Mouse (Mus musculus) heart, embryonic 15.5 days (tissue): ENCODE measurements around the gene Rcor1. TPM values are rescaled to one million over a fixed set of nuclear protein-coding genes. Genes with fewer than 3 reads are reported as not detected.

Experiments
- ATAC-seq: fragments of 200-750 bp; cut with Nextera tagmentation; replicated peaks from 2 replicates; pipeline ENCODE4 v1.8.0; 2017; ENCODE audit warnings: low read depth, moderate TSS enrichment; ENCODE audit not compliant: insufficient number of reproducible peaks, insufficient read depth, low FRiP score
- H3K27ac ChIP-seq: fragments of 300-500 bp; sonication (generic); 2 replicates; pipeline ENCODE4 v1.5.1; 2015; ENCODE audit warnings: mild to moderate bottlenecking, inconsistent platforms
- H3K27me3 ChIP-seq: fragments of 300-500 bp; sonication (generic); 2 replicates; pipeline ENCODE4 v1.6.1; 2015; ENCODE audit warnings: inconsistent platforms
- H3K36me3 ChIP-seq: fragments of 300-500 bp; sonication (generic); 2 replicates; pipeline ENCODE4 v1.6.1; 2015; ENCODE audit warnings: mild to moderate bottlenecking, inconsistent platforms
- H3K4me1 ChIP-seq: fragments of 300-500 bp; sonication (generic); replicated peaks from 2 replicates; pipeline ENCODE4 v1.6.1; 2015; ENCODE audit warnings: inconsistent platforms
- H3K4me2 ChIP-seq: fragments of 300-500 bp; sonication (generic); 2 replicates; pipeline ENCODE4 v1.6.1; 2015; ENCODE audit warnings: inconsistent platforms, mild to moderate bottlenecking, moderate library complexity
- H3K4me3 ChIP-seq: fragments of 300-500 bp; sonication (generic); 2 replicates; pipeline ENCODE4 v1.5.1; 2015; ENCODE audit warnings: mild to moderate bottlenecking, inconsistent platforms
- H3K9ac ChIP-seq: fragments of 300-500 bp; sonication (generic); 2 replicates; pipeline ENCODE4 v1.6.1; 2015; ENCODE audit warnings: mild to moderate bottlenecking, inconsistent platforms
- H3K9me3 ChIP-seq: fragments of 300-500 bp; sonication (generic); replicated peaks from 2 replicates; pipeline ENCODE4 v1.6.1; 2016; ENCODE audit warnings: inconsistent platforms
- WGBS: fragments of 180-500 bp; shearing (Covaris S2); methylation state at CpG from one replicate; pipeline ENCODE4 v1.1.7; 2015; ENCODE audit warnings: mixed read lengths; 5-methylcytosine and 5-hydroxymethylcytosine counted together
- polyA plus RNA-seq: library from polyadenylated mRNA; unstranded; fragments of >200 nt; fragmentation: Nextera tagmentation; extraction: Ambion mirVana; gene quantifications from 2 replicates; pipeline ENCODE4 v1.2.1, GENCODE M21; 2015

The Rcor1 gene
- polyA plus RNA-seq, 1 experiment from 2014 or later, result 6.5 TPM

DNA sequence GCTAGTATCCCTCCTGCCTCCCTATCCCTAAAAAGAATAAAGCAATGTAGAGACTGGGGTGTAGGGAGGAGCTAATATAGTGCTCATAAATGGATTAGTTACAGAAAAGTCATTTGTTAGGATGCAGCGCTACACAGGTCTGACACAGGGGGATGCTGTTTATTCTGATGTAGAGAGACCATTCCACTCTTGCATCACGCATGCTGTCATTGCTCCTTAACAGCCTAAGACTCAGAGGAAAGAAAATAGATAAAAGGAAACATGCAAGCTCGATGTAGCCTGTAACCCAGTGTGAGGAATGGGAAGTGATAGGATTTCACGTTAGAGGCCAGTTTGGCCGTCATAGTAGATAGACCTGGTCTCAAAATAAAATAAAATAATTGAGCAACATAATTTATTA is 31.9 kb downstream of the Rcor1 start:
- Histone ChIP-seq H3K27me3 (no peaks in the 10 kb centered on the region), H3K4me3 (no peak overlapping the region), H3K27ac (peak overlapping the region; percentile 70; the same call in 1 of the 2 replicates), H3K9me3 (no peaks in the 10 kb centered on the region), H3K9ac (no peak overlapping the region), H3K4me1 (peaks cover 16% of the 10 kb centered on the region), H3K36me3 (no peaks in the 10 kb centered on the region), H3K4me2 (no peak overlapping the region)
- ATAC-seq, result no peak
- 60% methylated on average over 5 of the region's 5 CpGs for WGBS

DNA sequence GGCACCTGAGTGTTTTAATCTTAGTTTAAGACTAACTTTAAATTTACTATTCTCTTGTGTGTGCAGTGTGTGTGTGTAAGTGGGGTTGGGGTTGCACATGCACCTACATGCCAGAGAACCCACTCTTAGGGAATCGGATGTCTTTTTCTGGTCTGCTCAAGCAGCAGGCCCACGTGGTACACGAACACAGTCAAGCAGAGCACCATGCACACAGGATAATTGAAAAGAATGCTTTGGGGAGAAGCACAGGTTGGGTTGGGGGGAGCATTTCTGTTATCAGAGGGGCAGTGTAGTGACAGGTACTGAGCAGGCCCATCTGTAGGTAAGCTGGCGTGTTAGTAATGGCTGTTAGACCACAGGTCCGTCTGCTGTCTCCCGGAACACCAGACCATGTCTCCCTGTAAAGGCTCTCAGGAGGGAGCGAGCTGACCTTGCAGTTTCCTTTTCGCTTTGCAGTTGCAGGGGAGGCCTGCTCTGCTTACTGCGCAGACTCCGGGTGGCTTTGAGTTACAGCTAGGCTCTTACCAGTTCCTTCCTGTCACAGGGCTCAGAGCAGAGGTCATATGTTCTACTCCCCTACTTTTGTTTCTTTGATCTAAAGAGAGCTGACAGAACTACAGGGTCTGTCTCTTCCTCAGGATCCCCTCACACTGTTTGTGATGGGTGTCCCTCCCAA is 32.5 kb downstream of the Rcor1 start:
- Histone ChIP-seq H3K36me3 (no peaks in the 10 kb centered on the region), H3K4me3 (no peak overlapping the region), H3K27ac (peak overlapping the region; percentile 70), H3K27me3 (no peaks in the 10 kb centered on the region), H3K9ac (no peak overlapping the region; the same call in 1 of the 2 replicates), H3K4me2 (peak overlapping the region; percentile 35; the same call in 1 of the 2 replicates), H3K4me1 (peaks cover 21% of the 10 kb centered on the region), H3K9me3 (no peaks in the 10 kb centered on the region)
- ATAC-seq, result peak; percentile 47; the same call in 1 of the 2 replicates
- 48% methylated on average over 10 of the region's 10 CpGs for WGBS

DNA sequence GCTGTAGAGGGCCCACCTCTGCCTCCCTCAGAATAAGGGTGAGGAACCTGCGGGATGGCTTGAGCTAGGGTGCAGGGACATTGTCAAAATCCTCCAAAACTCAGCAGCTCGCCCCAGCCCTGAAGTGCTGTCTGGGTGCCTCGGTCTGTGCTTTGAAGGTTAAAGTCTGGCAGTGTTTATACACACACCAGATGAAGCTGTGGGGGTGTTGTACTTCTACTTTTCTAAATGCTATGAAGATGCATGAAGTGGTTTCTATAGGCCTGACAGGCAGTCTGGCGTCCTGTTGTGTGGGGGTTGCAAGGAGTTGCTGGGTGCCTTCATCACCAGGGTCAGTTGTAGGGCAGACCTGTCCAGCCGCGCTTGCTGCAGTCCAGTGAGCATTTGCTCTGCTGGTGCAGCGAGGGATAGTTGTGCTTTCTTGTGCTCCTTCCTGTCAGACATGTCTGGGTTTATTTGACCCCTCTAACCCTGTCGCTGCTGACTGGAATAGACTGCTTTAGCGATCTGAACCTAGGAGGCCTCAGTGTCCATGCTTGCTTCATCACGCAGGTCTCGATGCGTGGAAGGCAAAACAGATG is 37.3 kb downstream of the Rcor1 start:
- Histone ChIP-seq H3K27ac (peak overlapping the region; percentile 56), H3K4me1 (peaks cover 18% of the 10 kb centered on the region), H3K4me2 (no peak overlapping the region), H3K9me3 (no peaks in the 10 kb centered on the region), H3K9ac (no peak overlapping the region), H3K27me3 (no peaks in the 10 kb centered on the region), H3K4me3 (no peak overlapping the region), H3K36me3 (no peaks in the 10 kb centered on the region)
- no peak for ATAC-seq
- 38% methylated on average over 12 of the region's 12 CpGs for WGBS

DNA sequence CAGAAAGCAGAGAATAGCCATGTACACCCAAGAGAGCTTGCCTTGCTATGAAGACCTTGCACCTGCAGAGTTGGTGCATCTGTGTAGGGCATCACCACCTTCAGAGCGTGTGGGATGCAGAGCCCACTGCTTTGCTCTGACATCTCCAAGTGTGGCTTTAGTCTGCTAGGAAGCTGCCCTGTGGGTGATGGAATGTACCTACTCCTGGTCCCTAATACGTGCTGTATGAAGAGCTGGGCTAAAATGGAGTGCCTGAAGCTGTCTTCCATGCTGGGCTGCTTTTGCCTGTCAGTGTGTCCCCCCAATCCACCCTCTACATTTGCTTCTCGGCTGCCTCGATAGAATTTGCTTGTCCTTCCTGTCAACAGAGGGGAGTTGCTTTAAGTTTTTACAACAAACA is 46.4 kb downstream of the Rcor1 start:
- 75% methylated on average over 4 of the region's 4 CpGs for WGBS
- no peak for ATAC-seq
- H3K4me2 ChIP-seq, result no peak overlapping the region
- no peaks in the 10 kb centered on the region for H3K27me3 ChIP-seq
- H3K27ac ChIP-seq, result no peak overlapping the region
- peaks cover 17% of the 10 kb centered on the region for H3K36me3 ChIP-seq
- no peak overlapping the region for H3K4me3 ChIP-seq
- H3K4me1 ChIP-seq, result peaks cover 15% of the 10 kb centered on the region
- no peak overlapping the region for H3K9ac ChIP-seq
- H3K9me3 ChIP-seq, result no peaks in the 10 kb centered on the region

DNA sequence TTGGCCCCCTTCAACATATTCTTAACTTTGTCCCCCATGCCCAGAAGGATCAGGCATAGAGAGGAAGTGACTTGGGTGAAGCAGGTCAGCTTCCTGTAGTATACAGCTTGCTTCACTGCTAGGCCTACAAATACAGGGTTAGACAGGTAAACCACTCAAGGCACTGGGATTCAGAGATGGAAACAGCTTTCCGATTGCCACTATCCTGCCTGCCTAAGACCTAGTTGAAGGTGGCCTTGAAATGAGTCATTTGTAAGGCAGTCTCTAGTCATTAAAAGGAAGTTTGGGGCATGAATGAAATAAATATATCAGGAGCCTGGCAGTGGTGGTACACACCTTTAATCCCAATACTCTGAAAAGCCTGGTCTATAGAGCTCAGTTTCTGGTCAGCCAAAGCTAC is 47.9 kb downstream of the Rcor1 start:
- WGBS, result 88% methylated on average over 1 of the region's 1 CpGs
- no peak for ATAC-seq

DNA sequence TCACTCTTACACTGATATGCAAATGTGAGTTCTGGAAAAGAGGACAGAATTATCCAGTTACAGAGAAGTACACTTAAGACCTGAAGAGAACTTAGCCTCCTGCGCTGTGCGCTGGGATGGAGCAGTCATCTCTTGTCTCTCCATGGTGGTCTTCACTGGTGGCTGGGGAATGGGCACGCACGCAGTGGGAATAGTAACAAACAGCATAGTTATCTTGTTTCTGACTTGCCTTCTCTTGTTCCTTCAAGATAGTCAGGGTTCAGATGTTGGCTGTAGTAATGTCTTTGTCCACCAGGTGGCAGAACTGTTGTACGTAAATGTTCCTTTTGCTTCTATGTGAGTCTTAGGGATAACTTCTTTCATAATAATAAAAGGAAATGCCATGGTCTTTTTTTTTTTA is 49.0 kb downstream of the Rcor1 start:
- H3K4me1 ChIP-seq, result peaks cover 19% of the 10 kb centered on the region
- no peak overlapping the region for H3K9ac ChIP-seq
- H3K27me3 ChIP-seq, result no peaks in the 10 kb centered on the region
- H3K36me3 ChIP-seq, result peaks cover 5% of the 10 kb centered on the region
- no peaks in the 10 kb centered on the region for H3K9me3 ChIP-seq
- no peak overlapping the region for H3K4me3 ChIP-seq
- no peak overlapping the region for H3K27ac ChIP-seq
- WGBS, result 25% methylated on average over 5 of the region's 5 CpGs
- no peak for ATAC-seq
- H3K4me2 ChIP-seq, result no peak overlapping the region

More for the DNA sequence above, 47.9 kb downstream of the Rcor1 start:
- H3K27ac ChIP-seq, result no peak overlapping the region
- H3K27me3 ChIP-seq, result no peaks in the 10 kb centered on the region
- H3K4me2 ChIP-seq, result no peak overlapping the region
- no peak overlapping the region for H3K4me3 ChIP-seq
- no peaks in the 10 kb centered on the region for H3K9me3 ChIP-seq
- peaks cover 18% of the 10 kb centered on the region for H3K4me1 ChIP-seq
- peaks cover 15% of the 10 kb centered on the region for H3K36me3 ChIP-seq
- no peak overlapping the region for H3K9ac ChIP-seq

DNA sequence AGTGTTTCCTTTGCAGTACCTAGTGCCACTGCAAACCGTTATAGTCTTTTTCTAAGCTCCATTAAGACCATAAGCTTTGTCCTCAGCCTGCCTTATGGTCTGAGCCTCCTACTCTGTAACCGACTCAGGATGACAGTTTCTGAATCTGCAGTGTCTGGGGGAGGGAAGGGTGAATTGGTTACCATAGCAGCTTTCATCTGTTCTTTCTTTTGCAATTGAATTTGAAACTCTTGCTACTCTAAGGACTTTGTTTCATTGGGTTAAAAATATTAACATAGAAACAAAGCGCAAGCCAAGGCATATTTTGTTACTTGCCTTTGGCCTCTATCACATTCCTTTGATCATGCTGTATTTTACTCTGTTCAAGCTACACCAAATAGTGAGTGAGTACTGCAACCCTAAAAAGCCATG is 49.6 kb downstream of the Rcor1 start:
- no peaks in the 10 kb centered on the region for H3K27me3 ChIP-seq
- ATAC-seq, result no peak
- H3K4me2 ChIP-seq, result no peak overlapping the region
- no peak overlapping the region for H3K4me3 ChIP-seq
- H3K9ac ChIP-seq, result no peak overlapping the region
- WGBS, result 59% methylated on average over 3 of the region's 3 CpGs
- H3K27ac ChIP-seq, result peak overlapping the region; percentile 20; the same call in 1 of the 2 replicates
- H3K4me1 ChIP-seq, result peaks cover 21% of the 10 kb centered on the region
- H3K36me3 ChIP-seq, result no peaks in the 10 kb centered on the region
- H3K9me3 ChIP-seq, result no peaks in the 10 kb centered on the region

DNA sequence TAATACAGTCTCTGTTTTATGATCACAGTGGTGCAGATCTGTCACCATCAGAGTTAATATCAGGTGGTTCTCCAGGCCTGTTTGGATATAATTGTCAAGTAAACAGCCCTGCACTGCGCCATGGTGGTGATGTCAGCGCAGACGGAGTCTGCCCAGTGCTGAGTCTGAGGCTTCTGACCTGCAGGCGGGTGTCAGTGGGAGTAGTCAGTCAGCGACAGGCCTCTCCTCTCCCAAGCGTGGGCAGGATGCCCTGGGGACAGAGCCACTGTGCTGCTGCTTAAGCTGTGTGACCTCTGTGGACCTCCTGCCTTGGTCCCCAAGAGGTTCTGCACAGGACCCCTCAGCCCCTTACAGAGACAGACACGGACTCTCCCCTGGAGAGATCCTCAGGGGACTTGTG is 50.0 kb downstream of the Rcor1 start:
- no peak for ATAC-seq
- 59% methylated on average over 7 of the region's 7 CpGs for WGBS
- H3K27me3 ChIP-seq, result no peaks in the 10 kb centered on the region
- no peaks in the 10 kb centered on the region for H3K36me3 ChIP-seq
- H3K9ac ChIP-seq, result no peak overlapping the region
- H3K4me1 ChIP-seq, result peaks cover 21% of the 10 kb centered on the region
- H3K4me3 ChIP-seq, result no peak overlapping the region
- no peaks in the 10 kb centered on the region for H3K9me3 ChIP-seq
- peak overlapping the region; percentile 20; the same call in 1 of the 2 replicates for H3K27ac ChIP-seq
- no peak overlapping the region for H3K4me2 ChIP-seq

DNA sequence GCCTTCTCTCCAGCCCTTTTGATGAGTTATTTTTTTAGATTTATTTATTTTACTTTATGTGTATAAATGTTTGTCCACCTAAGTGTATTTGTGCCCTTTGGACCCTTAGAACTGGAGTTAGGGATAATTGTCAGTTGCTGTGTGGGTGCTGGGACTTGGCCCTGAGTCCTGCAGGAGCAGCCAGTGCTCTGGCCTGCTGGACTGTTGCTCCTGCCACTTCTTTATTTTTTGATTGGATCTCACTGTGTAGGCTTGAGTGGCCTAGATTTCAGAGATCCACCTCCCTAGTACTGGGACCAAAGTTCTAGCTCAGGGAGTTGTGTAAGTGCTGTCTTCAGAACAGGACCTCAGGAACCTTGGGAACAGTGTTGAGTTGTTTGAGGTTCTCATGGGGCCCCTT is 51.6 kb downstream of the Rcor1 start:
- Histone ChIP-seq H3K9ac (no peak overlapping the region), H3K36me3 (no peaks in the 10 kb centered on the region), H3K4me3 (no peak overlapping the region), H3K27ac (no peak overlapping the region), H3K4me2 (no peak overlapping the region), H3K27me3 (no peaks in the 10 kb centered on the region), H3K9me3 (no peaks in the 10 kb centered on the region), H3K4me1 (peaks cover 19% of the 10 kb centered on the region)
- no peak for ATAC-seq

DNA sequence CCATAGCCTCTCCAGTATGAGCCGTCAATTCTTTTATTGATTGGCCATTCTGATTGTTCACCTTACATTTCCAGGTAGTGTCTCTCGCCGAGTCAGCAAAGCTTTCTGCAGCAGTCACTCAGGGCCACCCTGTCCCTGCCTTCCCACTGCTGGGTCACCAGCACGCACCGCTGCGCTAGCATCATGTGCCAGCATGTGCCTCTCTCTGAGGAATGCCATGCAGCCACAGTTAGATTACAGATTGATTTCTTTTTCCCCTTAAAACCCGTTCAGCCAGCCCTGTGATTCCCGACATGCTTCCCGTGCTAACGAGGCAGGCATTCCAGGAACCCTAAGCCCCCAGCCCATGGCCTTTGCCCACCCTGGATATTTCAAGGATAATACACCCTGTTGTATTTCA is 52.8 kb downstream of the Rcor1 start:
- no peaks in the 10 kb centered on the region for H3K9me3 ChIP-seq
- 84% methylated on average over 10 of the region's 10 CpGs for WGBS
- no peak overlapping the region for H3K27ac ChIP-seq

DNA sequence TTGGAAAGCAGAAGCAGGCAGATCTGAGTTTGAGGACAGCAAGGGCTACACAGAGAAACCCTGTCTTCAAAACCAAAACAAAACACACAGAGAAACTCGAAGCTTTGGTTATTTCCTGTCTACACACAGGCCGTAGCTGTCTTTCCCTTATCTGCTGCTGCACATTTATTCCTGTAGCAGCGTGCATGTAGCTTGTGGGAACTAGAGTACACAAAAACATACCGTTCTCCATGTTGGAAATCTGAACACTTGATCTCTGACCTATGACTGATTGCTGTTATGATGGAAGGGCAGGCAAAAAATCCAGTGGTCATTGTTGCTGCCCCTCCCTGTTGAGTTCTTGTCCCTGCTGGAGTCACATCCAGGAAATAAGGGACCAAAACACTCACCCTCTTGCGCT is 54.9 kb downstream of the Rcor1 start:
- no peaks in the 10 kb centered on the region for H3K36me3 ChIP-seq
- H3K9me3 ChIP-seq, result no peaks in the 10 kb centered on the region
- no peak overlapping the region for H3K9ac ChIP-seq
- no peaks in the 10 kb centered on the region for H3K27me3 ChIP-seq
- H3K4me1 ChIP-seq, result peaks cover 10% of the 10 kb centered on the region
- peak overlapping the region; percentile 57 for H3K27ac ChIP-seq
- 54% methylated on average over 5 of the region's 5 CpGs for WGBS
- H3K4me3 ChIP-seq, result no peak overlapping the region
- H3K4me2 ChIP-seq, result no peak overlapping the region
- no peak for ATAC-seq

More for the DNA sequence above, 52.8 kb downstream of the Rcor1 start:
- ATAC-seq, result no peak
- no peak overlapping the region for H3K4me3 ChIP-seq
- peaks cover 19% of the 10 kb centered on the region for H3K4me1 ChIP-seq
- H3K36me3 ChIP-seq, result no peaks in the 10 kb centered on the region
- H3K9ac ChIP-seq, result no peak overlapping the region
- H3K4me2 ChIP-seq, result no peak overlapping the region
- H3K27me3 ChIP-seq, result no peaks in the 10 kb centered on the region

DNA sequence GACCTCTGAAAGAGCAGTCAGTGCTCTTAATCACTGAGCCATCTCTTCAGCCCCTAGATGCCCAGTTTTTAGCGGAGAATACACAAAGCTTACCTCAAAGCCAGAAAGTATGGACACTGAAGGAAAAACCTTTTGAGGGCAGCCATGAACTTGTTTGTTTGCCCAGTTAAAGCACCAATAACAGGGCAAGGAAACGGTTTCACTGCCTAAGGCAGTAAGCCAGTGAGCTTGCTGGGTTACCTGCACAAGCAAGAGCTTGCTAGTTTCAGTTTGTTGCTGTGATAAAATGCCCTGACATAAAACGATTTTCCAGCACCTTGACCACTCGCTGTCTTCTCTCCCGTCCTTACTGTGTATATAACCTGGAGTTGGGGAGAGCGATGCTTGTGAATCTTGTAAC is 55.9 kb downstream of the Rcor1 start:
- H3K4me1 ChIP-seq, result peaks cover 7% of the 10 kb centered on the region; the same call in 1 of the 2 replicates
- no peaks in the 10 kb centered on the region for H3K9me3 ChIP-seq
- no peak overlapping the region for H3K4me2 ChIP-seq
- 96% methylated on average over 6 of the region's 6 CpGs for WGBS
- H3K4me3 ChIP-seq, result no peak overlapping the region
- H3K27ac ChIP-seq, result no peak overlapping the region
- no peak overlapping the region for H3K9ac ChIP-seq
- peaks cover under 1% of the 10 kb centered on the region; the same call in 1 of the 2 replicates for H3K36me3 ChIP-seq
- H3K27me3 ChIP-seq, result no peaks in the 10 kb centered on the region
- ATAC-seq, result no peak
